Mouse (Mus musculus) heart, embryonic 14.5 days (tissue): ENCODE data around the gene Slc6a2. TPM values are rescaled to one million over a fixed set of nuclear protein-coding genes. Genes with fewer than 3 reads are reported as not detected.

Experiments used
- ATAC-seq: fragments of 200-750 bp; cut with Nextera tagmentation; 2 replicates; pipeline ENCODE4 v1.8.0; 2017; ENCODE audit warnings: low read depth, moderate TSS enrichment; ENCODE audit not compliant: insufficient number of reproducible peaks, insufficient read depth, low FRiP score
- H3K27ac ChIP-seq, 2 experiments: fragments of 200-500 bp in 1 of 2; fragments of 300-500 bp in 1 of 2; sonication (generic) in 1 of 2; replicated peaks in 1 of 2; 2 replicates each; pipeline ENCODE4 v1.5.1; 2012 to 2014; ENCODE audit warnings: low read depth in 2 of 2, low read length in 2 of 2, control low read depth in 1 of 2, mild to moderate bottlenecking in 1 of 2, mixed read lengths in 1 of 2; ENCODE audit not compliant: control insufficient read depth in 1 of 2, insufficient read depth in 1 of 2
- H3K27me3 ChIP-seq: fragments of 300-500 bp; sonication (generic); 2 replicates; pipeline ENCODE4 v1.6.1; 2014; ENCODE audit warnings: mild to moderate bottlenecking, low read length, control low read depth; ENCODE audit not compliant: control insufficient read depth, insufficient read depth
- H3K36me3 ChIP-seq: fragments of 300-500 bp; sonication (generic); 2 replicates; pipeline ENCODE4 v1.6.1; 2014; ENCODE audit warnings: mild to moderate bottlenecking, control low read depth, low read length, mixed read lengths; ENCODE audit not compliant: control insufficient read depth, insufficient read depth
- H3K4me1 ChIP-seq, 2 experiments: fragments of 200-500 bp in 1 of 2; fragments of 300-500 bp in 1 of 2; sonication (generic) in 1 of 2; 2 replicates each; pipeline ENCODE4 v1.6.1; 2012 to 2014; ENCODE audit warnings: low read length in 2 of 2, control low read depth in 1 of 2, mixed read lengths in 1 of 2; ENCODE audit not compliant: control insufficient read depth in 2 of 2, insufficient read depth in 2 of 2
- H3K4me2 ChIP-seq: fragments of 300-500 bp; sonication (generic); 2 replicates; pipeline ENCODE4 v1.6.1; 2014; ENCODE audit warnings: mild to moderate bottlenecking, low read length
- H3K4me3 ChIP-seq, 2 experiments: fragments of 200-500 bp in 1 of 2; fragments of 300-500 bp in 1 of 2; sonication (generic) in 1 of 2; 2 replicates each; pipeline ENCODE4 v1.5.1; 2012 to 2014; ENCODE audit warnings: low read length in 2 of 2, mild to moderate bottlenecking in 2 of 2, control low read depth in 1 of 2, low read depth in 1 of 2, moderate library complexity in 1 of 2; ENCODE audit not compliant: control insufficient read depth in 1 of 2, insufficient read depth in 1 of 2
- H3K9ac ChIP-seq: fragments of 300-500 bp; sonication (generic); 2 replicates; pipeline ENCODE4 v1.6.1; 2014; ENCODE audit warnings: mild to moderate bottlenecking, low read length
- H3K9me3 ChIP-seq: fragments of 300-500 bp; sonication (generic); 2 replicates; pipeline ENCODE4 v1.6.1; 2016; ENCODE audit warnings: low read length, control low read depth; ENCODE audit not compliant: control insufficient read depth
- WGBS: fragments of 180-500 bp; shearing (Covaris S2); extraction: QIAGEN DNeasy Blood & Tissue Kit; methylation state at CpG from one replicate; pipeline ENCODE4 v1.1.7; 2014; 5-methylcytosine and 5-hydroxymethylcytosine counted together
- polyA plus RNA-seq: library from polyadenylated mRNA; unstranded; fragments of >200 nt; fragmentation: Nextera tagmentation; extraction: Ambion mirVana; gene quantifications from 2 replicates; pipeline ENCODE4 v1.2.1, GENCODE M21; 2014

The Slc6a2 gene
- not detected in 2 replicates for polyA plus RNA-seq

GRCm38 (mm10) chr8:92959779-92960178 lies at the start of gene Slc6a2:
Gene Slc6a2 (plus strand): TSS chr8:92960079.
- Histone ChIP-seq H3K27me3 (peaks cover 56% of the 10 kb centered on the region), H3K36me3 (no peaks in the 10 kb centered on the region), H3K9me3 (no peaks in the 10 kb centered on the region), H3K9ac (peak within 1 kb of the TSS; percentile 56; the same call in 1 of the 2 replicates), H3K4me1 (peaks cover 0 to 7% of the 10 kb centered on the region in 2 experiments; a peak in 3 of 4 replicates), H3K4me3 (peak within 1 kb of the TSS; percentile 41 to 43), H3K27ac (no peak within 1 kb of the TSS), H3K4me2 (peak within 1 kb of the TSS; percentile 78)
- 59% methylated on average over 10 of the region's 10 CpGs for WGBS
- ATAC-seq, result no peak

GRCm38 (mm10) chr8:92911477-92911876 lies 48.4 kb upstream of the Slc6a2 start:
- no peak for ATAC-seq
- no peaks in the 10 kb centered on the region for H3K9me3 ChIP-seq
- no peak overlapping the region for H3K9ac ChIP-seq
- no peak overlapping the region for H3K27ac ChIP-seq
- no peaks in the 10 kb centered on the region for H3K36me3 ChIP-seq
- no peak overlapping the region for H3K4me2 ChIP-seq
- H3K4me3 ChIP-seq, result no peak overlapping the region
- H3K4me1 ChIP-seq, result no peaks in the 10 kb centered on the region
- 72% methylated on average over 3 of the region's 3 CpGs for WGBS
- no peaks in the 10 kb centered on the region for H3K27me3 ChIP-seq

DNA sequence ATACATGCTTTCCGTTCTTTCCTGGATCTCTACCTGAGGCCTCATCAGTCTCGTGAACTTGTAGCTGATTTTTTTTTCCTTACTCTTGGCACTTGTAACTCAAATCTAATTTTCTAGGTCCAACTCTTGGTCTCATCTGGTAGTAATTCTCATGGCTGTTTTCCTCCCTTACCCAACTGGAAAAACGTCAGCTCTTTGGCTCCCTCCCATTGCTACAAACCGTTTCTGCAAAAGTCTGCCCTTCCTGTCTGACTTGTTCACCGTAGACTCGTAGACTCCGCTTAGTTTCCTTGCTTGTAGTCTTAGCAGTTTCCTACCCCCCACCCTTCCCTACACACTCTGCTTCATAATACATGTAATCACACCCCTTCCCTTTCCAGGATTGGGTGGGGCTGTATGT lies 46.5 kb upstream of the Slc6a2 start:
- H3K27me3 ChIP-seq, result no peaks in the 10 kb centered on the region
- H3K4me2 ChIP-seq, result no peak overlapping the region
- no peaks in the 10 kb centered on the region for H3K4me1 ChIP-seq
- no peak overlapping the region for H3K9ac ChIP-seq
- 77% methylated on average over 7 of the region's 7 CpGs for WGBS
- H3K9me3 ChIP-seq, result no peaks in the 10 kb centered on the region
- no peak overlapping the region for H3K27ac ChIP-seq
- no peak overlapping the region for H3K4me3 ChIP-seq
- H3K36me3 ChIP-seq, result no peaks in the 10 kb centered on the region
- no peak for ATAC-seq

DNA sequence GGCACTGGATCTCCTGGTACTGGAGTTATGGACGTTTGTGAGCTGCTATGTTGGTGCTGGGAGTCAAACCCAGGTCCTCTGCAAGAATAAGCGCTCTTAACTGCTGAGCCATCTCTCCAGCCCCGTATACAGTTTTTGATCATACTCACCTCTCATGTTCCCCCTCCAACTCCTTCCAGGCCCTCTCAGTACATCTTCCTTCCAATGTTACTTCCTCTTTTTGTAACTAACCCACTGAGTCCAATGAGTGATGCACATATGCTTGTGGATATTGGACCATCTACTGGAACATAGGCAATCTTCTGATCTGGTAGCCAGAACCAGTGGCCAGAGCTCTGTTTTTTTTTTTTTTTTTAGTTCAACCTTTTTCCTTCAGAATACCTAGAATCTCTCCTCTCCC lies 43.8 kb upstream of the Slc6a2 start:
- Histone ChIP-seq H3K9ac (no peak overlapping the region), H3K9me3 (no peaks in the 10 kb centered on the region), H3K4me1 (no peaks in the 10 kb centered on the region), H3K4me3 (no peak overlapping the region), H3K36me3 (no peaks in the 10 kb centered on the region), H3K27me3 (no peaks in the 10 kb centered on the region), H3K4me2 (no peak overlapping the region), H3K27ac (no peak overlapping the region)
- no peak for ATAC-seq
- WGBS, result 72% methylated on average over 3 of the region's 3 CpGs

GRCm38 (mm10) chr8:92921768-92922167 lies 38.1 kb upstream of the Slc6a2 start:
- 81% methylated on average over 3 of the region's 3 CpGs for WGBS
- ATAC-seq, result no peak

GRCm38 (mm10) chr8:92928986-92929385 lies 30.9 kb upstream of the Slc6a2 start:
- Histone ChIP-seq H3K27me3 (no peaks in the 10 kb centered on the region), H3K4me1 (no peaks in the 10 kb centered on the region), H3K9ac (no peak overlapping the region), H3K4me3 (no peak overlapping the region), H3K36me3 (no peaks in the 10 kb centered on the region), H3K4me2 (no peak overlapping the region), H3K27ac (no peak overlapping the region), H3K9me3 (peaks cover 3% of the 10 kb centered on the region; the same call in 1 of the 2 replicates)
- no peak for ATAC-seq
- 84% methylated on average over 4 of the region's 4 CpGs for WGBS

More at GRCm38 (mm10) chr8:92921768-92922167, 38.1 kb upstream of the Slc6a2 start:
- Histone ChIP-seq H3K4me3 (no peak overlapping the region), H3K27ac (no peak overlapping the region), H3K4me1 (no peaks in the 10 kb centered on the region), H3K9me3 (no peaks in the 10 kb centered on the region), H3K36me3 (no peaks in the 10 kb centered on the region), H3K4me2 (no peak overlapping the region), H3K27me3 (no peaks in the 10 kb centered on the region), H3K9ac (no peak overlapping the region)

DNA sequence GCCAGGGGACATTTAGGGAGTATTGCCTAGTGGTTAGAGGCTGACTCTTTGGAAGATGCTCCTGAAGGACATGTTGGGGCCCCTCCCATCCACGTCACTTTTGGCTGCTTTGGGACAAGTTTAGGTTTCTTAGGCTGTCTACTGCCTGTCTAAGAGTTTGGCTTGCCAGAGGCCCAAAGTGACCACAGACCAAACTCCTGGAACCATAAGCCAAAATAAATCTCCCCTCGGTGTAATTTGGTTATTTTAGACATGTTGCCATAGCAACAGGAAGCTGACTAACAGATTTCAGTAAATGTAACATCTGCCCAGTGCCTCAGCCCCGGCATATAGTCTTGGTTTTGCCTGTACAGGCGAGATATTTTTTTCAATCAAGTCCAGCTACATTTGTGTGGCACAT lies 21.8 kb upstream of the Slc6a2 start:
- Histone ChIP-seq H3K27ac (no peak overlapping the region), H3K27me3 (no peaks in the 10 kb centered on the region), H3K4me1 (no peaks in the 10 kb centered on the region), H3K36me3 (no peaks in the 10 kb centered on the region), H3K9me3 (no peaks in the 10 kb centered on the region), H3K9ac (no peak overlapping the region), H3K4me2 (no peak overlapping the region), H3K4me3 (no peak overlapping the region)
- ATAC-seq, result no peak
- WGBS, result 70% methylated on average over 4 of the region's 4 CpGs

- Histone ChIP-seq H3K27me3 (no peaks in the 10 kb centered on the region), H3K4me2 (no peak overlapping the region)
- no peak for ATAC-seq
Measured at GRCm38 (mm10) chr8:92949071-92949470, 10.8 kb upstream of the Slc6a2 start.

More at GRCm38 (mm10) chr8:92949071-92949470, 10.8 kb upstream of the Slc6a2 start:
- 76% methylated on average over 4 of the region's 4 CpGs for WGBS
- no peaks in the 10 kb centered on the region for H3K9me3 ChIP-seq
- no peaks in the 10 kb centered on the region for H3K36me3 ChIP-seq
- no peak overlapping the region for H3K9ac ChIP-seq
- no peak overlapping the region for H3K27ac ChIP-seq
- no peaks in the 10 kb centered on the region for H3K4me1 ChIP-seq
- no peak overlapping the region for H3K4me3 ChIP-seq
